Mouse (Mus musculus): Measurements from ENCODE around the gene Il34. TPM values are rescaled to one million over a fixed set of nuclear protein-coding genes. Genes with fewer than 3 reads are reported as not detected.

Gene Il34
- polyA plus RNA-seq, 1 experiment: 2.0 TPM

GRCm38 (mm10) chr8:110797086-110797485 lies 8.6 kb downstream of the Il34 start:
- Histone ChIP-seq H3K4me3 (ENCODE audit: control insufficient read depth, low read depth, low read length) (no peak overlapping the region; the same call in 1 of the 2 replicates), H3K27ac (ENCODE audit: control insufficient read depth, insufficient read depth, low read depth, low read length) (no peak overlapping the region), H3K4me1 (ENCODE audit: control insufficient read depth, insufficient read depth, low read length) (peaks cover 3% of the 10 kb centered on the region), H3K27me3 (ENCODE audit: control insufficient read depth, insufficient read depth, low read length) (no peaks in the 10 kb centered on the region), H3K36me3 (ENCODE audit: control insufficient read depth, insufficient read depth, low read length) (no peaks in the 10 kb centered on the region)
- TF ChIP-seq CTCF (IDR thresholded peaks at IDR 0.05; ENCODE audit: control insufficient read depth, insufficient read depth, insufficient replicate concordance, low read depth, low read length) (no peak), POLR2A (IDR thresholded peaks at IDR 0.05; ENCODE audit: control insufficient read depth, low read depth, low read length) (no peak; the same call in 1 of the 2 replicates)

DNA sequence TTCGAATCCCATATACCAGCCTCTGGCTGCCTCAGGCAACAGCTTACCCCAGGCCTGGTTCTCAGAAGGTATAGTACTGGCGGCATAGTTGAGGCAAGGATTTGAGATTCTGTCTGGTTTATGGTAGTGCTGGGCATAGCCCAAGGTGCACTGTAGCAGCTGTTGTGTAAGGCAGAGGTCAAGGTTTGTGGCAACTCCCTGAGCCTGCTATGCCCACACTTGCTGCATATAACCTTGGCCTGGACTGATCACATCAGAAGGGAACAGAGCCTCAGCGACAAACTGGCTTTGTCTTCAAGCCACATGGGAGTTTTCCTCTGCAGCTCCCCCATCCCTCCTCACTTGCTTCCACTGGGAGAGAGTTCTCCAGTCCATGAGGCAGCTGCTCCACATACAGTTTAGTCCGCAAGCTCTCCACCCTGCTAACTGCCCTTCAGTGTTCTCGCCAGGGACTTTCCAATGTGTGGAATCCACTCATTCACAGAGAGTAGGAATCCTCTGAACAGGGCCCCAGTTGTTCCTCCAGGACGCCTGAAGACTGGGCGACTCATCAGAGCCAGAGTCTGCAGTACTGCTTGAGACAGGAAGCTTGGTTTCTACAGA lies 11.3 kb downstream of the Il34 start:
- Histone ChIP-seq H3K27me3 (ENCODE audit: control insufficient read depth, insufficient read depth, low read length) (no peaks in the 10 kb centered on the region), H3K36me3 (ENCODE audit: control insufficient read depth, insufficient read depth, low read length) (no peaks in the 10 kb centered on the region), H3K27ac (ENCODE audit: control insufficient read depth, insufficient read depth, low read depth, low read length) (no peak overlapping the region), H3K4me1 (ENCODE audit: control insufficient read depth, insufficient read depth, low read length) (peaks cover 3% of the 10 kb centered on the region), H3K4me3 (ENCODE audit: control insufficient read depth, low read depth, low read length) (no peak overlapping the region)
- no peak for TF ChIP-seq CTCF (IDR thresholded peaks at IDR 0.05; ENCODE audit: control insufficient read depth, insufficient read depth, insufficient replicate concordance, low read depth, low read length)
- TF ChIP-seq POLR2A (IDR thresholded peaks at IDR 0.05; ENCODE audit: control insufficient read depth, low read depth, low read length): no peak

DNA sequence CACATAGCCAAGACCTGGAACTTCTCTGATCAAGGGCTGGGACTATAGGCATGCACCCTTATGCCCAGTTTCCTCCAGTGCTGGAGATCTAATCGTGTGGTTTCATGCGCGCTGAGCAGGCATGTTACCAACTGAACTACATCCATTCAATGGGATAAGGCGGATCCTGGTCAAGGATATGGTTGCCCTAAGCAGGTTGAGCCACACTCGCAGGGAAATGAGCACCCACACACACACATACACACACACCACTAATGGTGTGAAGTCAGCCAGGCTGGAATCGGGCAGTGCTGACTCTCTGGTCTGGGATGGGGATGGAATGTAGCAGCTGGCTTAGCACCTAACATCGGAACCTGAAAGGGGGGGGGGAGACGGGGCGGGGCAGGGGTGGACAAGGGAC lies 11.8 kb downstream of the Il34 start:
- no peak for TF ChIP-seq CTCF (IDR thresholded peaks at IDR 0.05; ENCODE audit: control insufficient read depth, insufficient read depth, insufficient replicate concordance, low read depth, low read length)
- TF ChIP-seq POLR2A (IDR thresholded peaks at IDR 0.05; ENCODE audit: control insufficient read depth, low read depth, low read length): no peak
- H3K27ac ChIP-seq (ENCODE audit: control insufficient read depth, insufficient read depth, low read depth, low read length): no peak overlapping the region

DNA sequence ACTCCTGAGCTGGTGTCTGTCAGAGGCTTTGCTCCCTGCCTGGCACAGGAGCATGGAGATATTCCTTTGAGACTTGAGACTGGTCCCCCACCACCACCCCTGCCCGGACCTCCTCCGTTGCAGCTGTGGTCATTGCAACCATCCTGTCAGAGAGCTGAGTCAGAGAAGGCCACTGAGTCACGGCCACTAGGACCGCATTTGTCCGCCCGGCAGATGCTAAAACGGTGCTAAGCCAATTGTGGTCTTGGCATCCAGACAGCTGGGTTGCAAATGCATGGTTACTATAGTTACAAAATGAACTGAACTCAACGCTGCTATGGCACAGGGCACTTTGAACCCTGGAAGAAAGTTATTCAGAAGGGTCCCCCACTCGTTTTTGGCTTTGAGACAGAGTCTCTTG lies 12.2 kb downstream of the Il34 start:
- Histone ChIP-seq H3K4me1 (ENCODE audit: control insufficient read depth, insufficient read depth, low read length) (peaks cover 3% of the 10 kb centered on the region), H3K27me3 (ENCODE audit: control insufficient read depth, insufficient read depth, low read length) (no peaks in the 10 kb centered on the region), H3K27ac (ENCODE audit: control insufficient read depth, insufficient read depth, low read depth, low read length) (no peak overlapping the region), H3K36me3 (ENCODE audit: control insufficient read depth, insufficient read depth, low read length) (no peaks in the 10 kb centered on the region), H3K4me3 (ENCODE audit: control insufficient read depth, low read depth, low read length) (no peak overlapping the region)
- TF ChIP-seq CTCF (IDR thresholded peaks at IDR 0.05; ENCODE audit: control insufficient read depth, insufficient read depth, insufficient replicate concordance, low read depth, low read length) (no peak), POLR2A (IDR thresholded peaks at IDR 0.05; ENCODE audit: control insufficient read depth, low read depth, low read length) (no peak)

More for the DNA sequence above, 11.8 kb downstream of the Il34 start:
- Histone ChIP-seq H3K36me3 (ENCODE audit: control insufficient read depth, insufficient read depth, low read length) (no peaks in the 10 kb centered on the region), H3K4me3 (ENCODE audit: control insufficient read depth, low read depth, low read length) (no peak overlapping the region), H3K4me1 (ENCODE audit: control insufficient read depth, insufficient read depth, low read length) (peaks cover 3% of the 10 kb centered on the region), H3K27me3 (ENCODE audit: control insufficient read depth, insufficient read depth, low read length) (no peaks in the 10 kb centered on the region)

DNA sequence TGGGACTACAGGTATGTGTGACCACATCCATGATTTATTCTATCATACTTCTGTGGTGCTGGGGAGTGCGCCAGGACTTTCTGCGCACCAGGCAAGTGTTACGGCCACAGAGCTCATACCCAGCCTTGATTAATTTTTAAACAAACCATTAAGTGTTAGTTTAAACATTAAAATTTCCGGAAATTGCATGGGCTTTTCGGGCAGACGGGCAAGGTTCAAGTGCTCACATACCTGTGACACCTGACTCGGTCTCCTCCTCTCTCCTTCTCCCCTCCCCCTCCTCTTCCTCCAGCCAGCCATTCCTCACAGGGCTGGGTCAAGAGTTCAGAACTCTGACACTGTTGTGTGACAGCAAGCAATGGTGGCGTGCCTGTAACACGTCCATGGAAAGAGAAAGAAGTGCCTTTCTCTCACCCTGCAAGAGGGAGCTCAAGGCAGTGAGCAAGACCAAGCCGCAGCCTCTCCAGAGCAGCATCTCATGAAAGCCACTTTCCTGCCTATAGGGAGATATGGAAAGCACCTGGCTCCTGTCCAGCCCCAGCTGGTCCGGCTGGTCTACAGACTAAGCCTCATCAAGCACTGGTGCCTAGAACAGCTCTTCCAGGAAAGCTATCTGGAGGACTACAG lies 13.0 kb downstream of the Il34 start:
- Histone ChIP-seq H3K27ac (ENCODE audit: control insufficient read depth, insufficient read depth, low read depth, low read length) (no peak overlapping the region), H3K36me3 (ENCODE audit: control insufficient read depth, insufficient read depth, low read length) (no peaks in the 10 kb centered on the region), H3K4me1 (ENCODE audit: control insufficient read depth, insufficient read depth, low read length) (peaks cover 3% of the 10 kb centered on the region), H3K4me3 (ENCODE audit: control insufficient read depth, low read depth, low read length) (no peak overlapping the region), H3K27me3 (ENCODE audit: control insufficient read depth, insufficient read depth, low read length) (no peaks in the 10 kb centered on the region)
- TF ChIP-seq CTCF (IDR thresholded peaks at IDR 0.05; ENCODE audit: control insufficient read depth, insufficient read depth, insufficient replicate concordance, low read depth, low read length): no peak
- TF ChIP-seq POLR2A (IDR thresholded peaks at IDR 0.05; ENCODE audit: control insufficient read depth, low read depth, low read length): no peak

GRCm38 (mm10) chr8:110791164-110791563 lies 14.6 kb downstream of the Il34 start:
- H3K4me3 ChIP-seq (ENCODE audit: control insufficient read depth, low read depth, low read length): no peak overlapping the region
- no peaks in the 10 kb centered on the region for H3K36me3 ChIP-seq (ENCODE audit: control insufficient read depth, insufficient read depth, low read length)
- TF ChIP-seq POLR2A (IDR thresholded peaks at IDR 0.05; ENCODE audit: control insufficient read depth, low read depth, low read length) (no peak), CTCF (IDR thresholded peaks at IDR 0.05; ENCODE audit: control insufficient read depth, insufficient read depth, insufficient replicate concordance, low read depth, low read length) (no peak)
- no peaks in the 10 kb centered on the region for H3K27me3 ChIP-seq (ENCODE audit: control insufficient read depth, insufficient read depth, low read length)
- no peaks in the 10 kb centered on the region; the same call in none of the 2 replicates for H3K4me1 ChIP-seq (ENCODE audit: control insufficient read depth, insufficient read depth, low read length)
- H3K27ac ChIP-seq (ENCODE audit: control insufficient read depth, insufficient read depth, low read depth, low read length): no peak overlapping the region

GRCm38 (mm10) chr8:110790270-110790669 lies 15.5 kb downstream of the Il34 start:
- Histone ChIP-seq H3K4me3 (ENCODE audit: control insufficient read depth, low read depth, low read length) (no peak overlapping the region), H3K27me3 (ENCODE audit: control insufficient read depth, insufficient read depth, low read length) (no peaks in the 10 kb centered on the region), H3K27ac (ENCODE audit: control insufficient read depth, insufficient read depth, low read depth, low read length) (no peak overlapping the region), H3K36me3 (ENCODE audit: control insufficient read depth, insufficient read depth, low read length) (no peaks in the 10 kb centered on the region), H3K4me1 (ENCODE audit: control insufficient read depth, insufficient read depth, low read length) (no peaks in the 10 kb centered on the region; the same call in none of the 2 replicates)
- TF ChIP-seq CTCF (IDR thresholded peaks at IDR 0.05; ENCODE audit: control insufficient read depth, insufficient read depth, insufficient replicate concordance, low read depth, low read length): no peak
- no peak for TF ChIP-seq POLR2A (IDR thresholded peaks at IDR 0.05; ENCODE audit: control insufficient read depth, low read depth, low read length)
